Mouse (Mus musculus) heart, postnatal 0 days (tissue): ENCODE measurements around the gene E330009J07Rik. TPM values are rescaled to one million over a fixed set of nuclear protein-coding genes. Genes with fewer than 3 reads are reported as not detected.

ENCODE experiments used
- ATAC-seq: fragments of 200-750 bp; cut with Nextera tagmentation; 2 replicates; pipeline ENCODE4 v1.8.0; 2017; ENCODE audit warnings: low read depth, moderate number of reproducible peaks, moderate library complexity; ENCODE audit not compliant: insufficient read depth
- DNase-seq: peaks from one replicate; pipeline ENCODE4 v3.0.0-alpha.2; 2016; ENCODE audit warnings: low spot score
- H3K27ac ChIP-seq: fragments of 300-500 bp; sonication (generic); 2 replicates; pipeline ENCODE4 v1.5.1; 2014; ENCODE audit warnings: low read depth, mild to moderate bottlenecking
- H3K27me3 ChIP-seq: fragments of 300-500 bp; sonication (generic); 2 replicates; pipeline ENCODE4 v1.6.1; 2014; ENCODE audit warnings: low read length, mixed read lengths; ENCODE audit not compliant: control insufficient read depth, insufficient read depth
- H3K36me3 ChIP-seq: fragments of 300-500 bp; sonication (generic); replicated peaks from 2 replicates; pipeline ENCODE4 v1.6.1; 2014; ENCODE audit warnings: low read length, mixed read lengths; ENCODE audit not compliant: control insufficient read depth, insufficient read depth
- H3K4me1 ChIP-seq: fragments of 300-500 bp; sonication (generic); 2 replicates; pipeline ENCODE4 v1.6.1; 2014; ENCODE audit warnings: antibody characterized with exemption; ENCODE audit not compliant: control insufficient read depth, insufficient read depth
- H3K4me2 ChIP-seq: fragments of 300-500 bp; sonication (generic); 2 replicates; pipeline ENCODE4 v1.6.1; 2014; ENCODE audit warnings: low read depth, mild to moderate bottlenecking, low read length, moderate library complexity
- H3K4me3 ChIP-seq: fragments of 300-500 bp; sonication (generic); 2 replicates; pipeline ENCODE4 v1.5.1; 2014; ENCODE audit warnings: low read depth, low read length
- H3K9ac ChIP-seq: fragments of 300-500 bp; sonication (generic); replicated peaks from 2 replicates; pipeline ENCODE4 v1.6.1; 2014; ENCODE audit warnings: low read depth, low read length, mixed read lengths
- H3K9me3 ChIP-seq: fragments of 300-500 bp; sonication (generic); replicated peaks from 2 replicates; pipeline ENCODE4 v1.6.1; 2016; ENCODE audit warnings: low read length; ENCODE audit not compliant: control insufficient read depth
- CTCF ChIP-seq: IDR thresholded peaks from 2 replicates; pipeline ENCODE4 v1.5.1; 2016; ENCODE audit warnings: antibody characterized with exemption, control low read depth, low read depth
- EP300 ChIP-seq: IDR thresholded peaks from 2 replicates; pipeline ENCODE4 v1.6.1; 2016; ENCODE audit warnings: antibody characterized with exemption, low read depth
- WGBS: fragments of 180-500 bp; shearing (Covaris S2); extraction: QIAGEN DNeasy Blood & Tissue Kit; methylation state at CpG from one replicate; pipeline ENCODE4 v1.1.7; 2014; 5-methylcytosine and 5-hydroxymethylcytosine counted together
- polyA plus RNA-seq: library from polyadenylated mRNA; unstranded; fragments of >200 nt; fragmentation: Nextera tagmentation; extraction: Ambion mirVana; gene quantifications from 2 replicates; pipeline ENCODE4 v1.2.1, GENCODE M21; 2015
- total RNA-seq: library from RNA; depleted of rRNA; stranded (reverse); fragments of >200 nt; gene quantifications from 2 replicates; pipeline ENCODE4 v1.2.3, GENCODE M21; 2014; ENCODE audit warnings: low replicate concordance

Gene E330009J07Rik
- total and polyA plus RNA-seq, 2 experiments from 2014 or later = 1.1 to 13.7 TPM

DNA sequence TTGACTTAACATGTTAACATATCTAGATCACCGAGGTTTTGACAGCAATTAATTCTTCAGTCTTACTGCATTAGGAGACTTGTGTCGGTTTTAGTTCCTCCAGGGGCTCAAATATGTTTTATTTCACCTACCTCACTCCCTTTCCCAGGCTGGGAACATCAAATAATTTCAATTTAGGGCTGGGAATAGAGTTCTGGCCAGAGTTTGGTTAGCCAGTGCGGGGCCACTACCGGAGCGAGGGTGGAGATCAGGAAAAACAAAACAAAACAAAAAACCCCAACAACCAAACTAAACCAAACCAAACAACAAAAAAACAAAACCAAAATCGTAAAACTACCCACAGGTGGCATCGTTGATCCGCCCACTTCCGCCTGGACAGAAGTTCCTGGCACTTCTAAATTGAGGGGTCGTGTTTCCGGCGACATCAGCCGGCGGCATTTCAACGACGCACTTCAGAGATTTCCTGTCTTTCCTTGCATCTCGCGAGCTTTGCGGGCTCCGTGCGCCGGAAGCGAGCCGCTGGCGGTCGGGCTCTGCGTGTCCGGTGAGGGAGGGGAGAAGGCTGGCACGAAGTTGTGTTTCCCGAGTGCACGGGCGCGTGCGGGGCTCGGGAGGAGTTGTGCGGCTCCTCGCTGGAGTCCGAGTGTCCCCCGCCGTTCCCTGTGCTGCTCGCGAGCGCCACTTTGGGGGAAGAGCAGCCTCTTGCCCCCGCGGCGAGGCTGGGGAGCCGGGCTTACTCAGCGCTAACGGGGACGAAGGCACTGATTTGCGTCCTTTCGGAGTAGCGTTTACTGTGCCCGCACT, 35.2 kb upstream of the E330009J07Rik start, which contains the start of gene Ssbp1:
Gene Ssbp1 (plus strand): TSS at position 437 of the 804 bp plus-strand sequence.
- TF ChIP-seq EP300 (peak; percentile 95), CTCF (peak; percentile 23)
- Histone ChIP-seq H3K27ac (peak within 1 kb of the TSS; percentile 98), H3K4me2 (peak within 1 kb of the TSS; percentile 84), H3K36me3 (peaks cover 24% of the 10 kb centered on the region), H3K27me3 (no peaks in the 10 kb centered on the region), H3K9ac (peak within 1 kb of the TSS; percentile 95), H3K4me3 (peak within 1 kb of the TSS; percentile 88), H3K9me3 (no peaks in the 10 kb centered on the region), H3K4me1 (peaks cover 7% of the 10 kb centered on the region)
- DNase-seq = peak; percentile 92
- peak; percentile 97 for ATAC-seq
- 1% methylated on average over 54 of the region's 54 CpGs for WGBS

DNA sequence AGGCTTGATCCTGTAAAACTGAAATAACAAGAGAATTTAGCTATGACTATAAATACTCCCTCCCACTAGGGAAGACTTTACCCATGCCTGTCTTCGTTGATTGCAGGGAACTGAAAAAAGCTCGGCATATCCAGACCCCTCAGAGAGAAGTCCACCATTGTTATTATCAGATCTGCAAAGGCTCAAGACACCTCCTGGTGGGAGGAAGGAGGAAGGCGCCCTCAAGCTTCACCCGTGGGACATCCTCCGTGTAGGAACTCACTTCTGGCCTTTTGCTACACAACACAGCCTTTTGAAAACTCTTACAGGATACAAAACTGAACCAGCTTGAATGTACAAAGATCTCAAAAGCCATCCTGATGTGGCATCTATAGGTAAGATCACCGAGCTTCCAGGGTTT, 29.8 kb upstream of the E330009J07Rik start:
- H3K9me3 ChIP-seq = no peaks in the 10 kb centered on the region
- no peaks in the 10 kb centered on the region for H3K27me3 ChIP-seq
- H3K4me3 ChIP-seq = no peak overlapping the region
- ATAC-seq = no peak
- DNase-seq = no peak
- H3K9ac ChIP-seq = no peak overlapping the region
- no peaks in the 10 kb centered on the region for H3K4me1 ChIP-seq
- no peak overlapping the region for H3K4me2 ChIP-seq
- 39% methylated on average over 6 of the region's 6 CpGs for WGBS
- H3K27ac ChIP-seq = no peak overlapping the region
- TF ChIP-seq CTCF (no peak), EP300 (no peak)
- no peaks in the 10 kb centered on the region for H3K36me3 ChIP-seq

DNA sequence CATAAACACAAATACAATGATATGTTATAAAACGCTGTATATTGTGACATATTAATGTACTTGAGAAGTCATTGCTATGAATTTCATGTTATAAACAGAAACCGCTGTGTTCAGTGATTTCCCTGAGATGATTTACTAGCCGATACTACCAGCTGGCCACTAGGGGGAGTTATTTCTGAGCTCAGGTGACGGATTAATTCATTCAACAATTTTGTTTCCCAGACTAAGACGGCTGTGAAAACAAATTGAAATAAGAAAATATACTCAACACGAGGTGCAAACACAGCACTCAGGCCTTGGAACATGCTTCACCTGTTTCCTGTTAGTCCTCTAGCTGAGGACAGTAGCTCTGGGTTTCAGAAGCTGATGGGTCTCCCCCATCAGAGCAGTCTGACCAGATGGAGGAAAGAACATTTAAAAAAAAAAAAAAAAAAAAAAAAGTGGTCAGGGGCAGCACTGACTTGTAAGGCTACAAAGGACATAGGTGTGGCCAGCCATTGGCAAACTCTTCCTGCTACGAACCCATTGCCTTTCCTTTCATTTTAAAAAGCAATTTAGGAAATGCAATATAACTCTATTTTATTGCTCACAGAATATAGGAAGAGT, 18.6 kb upstream of the E330009J07Rik start:
- no peak overlapping the region for H3K27ac ChIP-seq
- H3K4me2 ChIP-seq = no peak overlapping the region
- no peaks in the 10 kb centered on the region for H3K36me3 ChIP-seq
- H3K4me3 ChIP-seq = no peak overlapping the region
- DNase-seq (no peak), ATAC-seq (no peak)
- no peaks in the 10 kb centered on the region for H3K9me3 ChIP-seq
- WGBS = 22% methylated on average over 7 of the region's 7 CpGs
- H3K27me3 ChIP-seq = no peaks in the 10 kb centered on the region
- H3K4me1 ChIP-seq = no peaks in the 10 kb centered on the region
- no peak overlapping the region for H3K9ac ChIP-seq
- TF ChIP-seq EP300 = no peak
- TF ChIP-seq CTCF = peak; percentile 44

DNA sequence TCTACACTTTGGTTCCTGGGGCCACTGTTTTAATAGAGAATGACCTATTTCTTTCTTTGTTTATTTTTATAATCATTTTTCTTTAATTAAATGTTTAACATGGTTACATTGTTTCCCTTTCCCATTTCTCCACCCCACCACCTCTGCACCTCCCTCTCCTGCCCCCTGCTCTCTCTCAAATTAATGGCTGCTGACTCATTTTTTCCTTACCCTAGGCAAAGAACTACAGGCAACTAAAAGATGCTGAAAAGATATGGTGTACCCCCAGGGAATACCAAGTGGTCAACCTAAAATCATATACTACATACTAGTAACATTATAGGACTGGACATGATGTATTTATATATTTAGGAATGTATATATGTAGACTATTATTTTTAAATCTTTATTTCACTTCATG, 12.7 kb upstream of the E330009J07Rik start:
- Histone ChIP-seq H3K36me3 (no peaks in the 10 kb centered on the region), H3K27me3 (no peaks in the 10 kb centered on the region)

DNA sequence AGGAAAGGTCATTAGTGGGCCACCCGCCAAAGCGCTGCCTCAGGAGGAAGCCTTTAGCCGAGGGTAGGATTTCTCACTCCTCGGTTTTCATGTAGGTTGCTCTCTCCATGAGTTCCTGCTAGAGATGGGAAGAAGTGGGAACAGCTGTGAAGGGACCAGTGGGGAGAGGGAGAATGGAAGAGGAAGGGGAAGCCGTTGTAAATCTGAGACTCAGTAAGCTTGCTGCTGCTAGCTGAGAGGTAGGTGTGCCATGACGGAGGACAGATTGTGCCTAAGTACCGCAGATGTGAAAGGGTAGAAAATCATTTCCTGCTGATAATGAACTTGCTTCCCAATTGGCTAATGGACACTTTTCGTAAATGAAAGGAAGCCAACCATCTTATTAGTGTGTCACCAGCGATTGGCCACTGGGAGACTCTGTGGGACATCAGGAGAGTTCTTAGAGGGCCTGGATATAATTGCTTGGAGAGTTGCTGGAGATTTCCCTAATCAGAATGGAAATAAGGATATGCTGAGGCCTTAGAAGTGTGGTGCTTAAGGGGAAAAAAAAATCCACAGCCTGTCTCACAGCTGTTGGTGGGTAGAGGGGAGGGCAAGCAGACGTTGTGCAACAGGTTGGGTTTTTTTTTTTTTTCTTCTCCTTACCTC, 7.5 kb upstream of the E330009J07Rik start:
- DNase-seq (no peak), ATAC-seq (no peak)
- Histone ChIP-seq H3K4me3 (no peak overlapping the region), H3K9me3 (no peaks in the 10 kb centered on the region), H3K9ac (no peak overlapping the region), H3K27ac (no peak overlapping the region), H3K27me3 (no peaks in the 10 kb centered on the region), H3K36me3 (no peaks in the 10 kb centered on the region), H3K4me1 (no peaks in the 10 kb centered on the region), H3K4me2 (no peak overlapping the region)
- TF ChIP-seq EP300 (no peak), CTCF (no peak)
- 20% methylated on average over 10 of the region's 10 CpGs for WGBS

More for the DNA sequence above, 12.7 kb upstream of the E330009J07Rik start:
- DNase-seq = no peak
- TF ChIP-seq EP300 (no peak), CTCF (no peak)
- ATAC-seq = no peak
- H3K27ac ChIP-seq = no peak overlapping the region
- H3K9ac ChIP-seq = no peak overlapping the region
- no peaks in the 10 kb centered on the region for H3K4me1 ChIP-seq
- no peak overlapping the region for H3K4me3 ChIP-seq
- no peak overlapping the region for H3K4me2 ChIP-seq
- H3K9me3 ChIP-seq = no peaks in the 10 kb centered on the region
